In genomic region chr1:60801210-60801671, GRCm38 (mm10) we compare ENCODE assay signal across 22 mouse cellular contexts.
A peak's percentile ranks its signal among the peaks of the same experiment; 100 is the strongest.
DNase-seq lines count a peak whose midpoint lies in the region; TF ChIP-seq lines count a peak whose summit lies in the region.
"Had no signal": no experiment of that assay in that cellular context is flagged by ENCODE, and none has a peak within 500 bp of the region (broad histone marks: within the 10 kb centered on the region; RNA-seq: fewer than 3 reads in every experiment).

No protein-coding gene starts in this region.

- H3K9me3 ChIP-seq in CH12.LX (replicated peaks; ENCODE audit: low read length), result no peaks in the 10 kb centered on the region
- H3K9me3 ChIP-seq in ES-E14 (ENCODE audit: control insufficient read depth, insufficient read depth, low read depth, low read length), result no peaks in the 10 kb centered on the region
- H3K9me3 ChIP-seq: G1E had no signal

- peaks cover 39 to 76% of the 10 kb centered on the region in 2 experiments for H3K4me1 ChIP-seq in CH12.LX (ENCODE audit: control insufficient read depth in 1 of 2, insufficient read depth in 2 of 2)
- H3K4me1 ChIP-seq in ES-E14 (ENCODE audit: control insufficient read depth in 2 of 2, insufficient read depth in 2 of 2, low read length in 2 of 2, poor library complexity in 1 of 2), result no peaks in the 10 kb centered on the region
- H3K4me1 ChIP-seq in bone marrow macrophage, adult 2 months (ENCODE audit: control insufficient read depth, insufficient read depth, low read length), result peaks cover 55% of the 10 kb centered on the region

- H3K4me3 ChIP-seq in CH12.LX (replicated peaks in 1 of 3; ENCODE audit: low read depth in 2 of 3, low read length in 2 of 3, poor library complexity in 1 of 3), result peak overlapping the region; percentile 49 to 89 (median 68)
- no peak overlapping the region for H3K4me3 ChIP-seq in ES-E14 (ENCODE audit: insufficient read depth in 1 of 2, low read depth in 1 of 2, low read length in 2 of 2, poor library complexity in 1 of 2, severe bottlenecking in 1 of 2)
- no peak overlapping the region for H3K4me3 ChIP-seq in bone marrow macrophage, adult 2 months (ENCODE audit: insufficient read depth, low read length)

- no peak for TF ChIP-seq RAD21 in CH12.LX (IDR thresholded peaks at IDR 0.05; ENCODE audit: low read depth, low read length)

- peak; percentile 73 for DNase-seq in CH12.LX (ENCODE audit: extremely low read depth)
- no peak for DNase-seq in ES-E14 (ENCODE audit: low read depth, low spot score)
- DNase-seq in R1 (ENCODE audit: low read depth, low spot score), result peak; percentile 44
- DNase-seq in left cerebral cortex, adult 9 months (ENCODE audit: low spot score in 2 of 2), result no peak
- no peak for DNase-seq in gastrocnemius, adult 18-20 months (ENCODE audit: low spot score)
- no peak for DNase-seq in kidney, postnatal 36 days
- DNase-seq in layer of hippocampus, adult 18-20 months (ENCODE audit: low spot score in 2 of 2), result no peak
- DNase-seq: adrenal gland, adult 2 months; adrenal gland, adult 8-10 months; adrenal gland, postnatal 10 days; adrenal gland, postnatal 14 days; adrenal gland, postnatal 25 days; adrenal gland, postnatal 36 days; B cell, adult 2 months; cerebellum, adult 11 months; cerebellum, adult 11-12 months; cerebellum, adult 18-20 months; cerebellum, adult 2 months; cerebellum, adult 8-10 months; cerebellum, adult 9-10 months had no signal

- no peak for TF ChIP-seq EP300 in CH12.LX (IDR thresholded peaks at IDR 0.05; ENCODE audit: low read length)

- dilution Hi-C loops in CH12.LX (cut with MboI; ENCODE audit: extremely low pct_ligation_motif_present, extremely low pct_unique_long_range_greater_than_20kb, low sequenced_read_pairs), result no loop called here

- in situ Hi-C loops in CH12.LX (cut with MboI; ENCODE audit: low pct_ligation_motif_present, low pct_unique_long_range_greater_than_20kb, low sequenced_read_pairs), result loop anchor here (25.0 kb wide), 1 partner anchor 239 kb away; the partner anchor contains the start of gene Raph1
- in situ Hi-C loops in ES-E14 (cut with MboI; ENCODE audit: low sequenced_read_pairs in 2 of 2, unreplicated experiment in 2 of 2), result no loop called here

- H3K9ac ChIP-seq in CH12.LX (ENCODE audit: insufficient read depth, low read depth), result peak overlapping the region; percentile 100
- no peak overlapping the region for H3K9ac ChIP-seq in ES-E14 (ENCODE audit: insufficient read depth, low read depth, low read length, poor library complexity, severe bottlenecking)

- H3K79me2 ChIP-seq in CH12.LX (replicated peaks; ENCODE audit: control insufficient read depth, extremely low read depth, insufficient read depth, poor library complexity, severe bottlenecking), result peaks cover 8% of the 10 kb centered on the region; the same call in 1 of the 2 replicates

- no peaks in the 10 kb centered on the region for H3K27me3 ChIP-seq in CH12.LX (replicated peaks)

- peak; percentile 95 for TF ChIP-seq POLR2A in CH12.LX (IDR thresholded peaks at IDR 0.05; ENCODE audit: low read depth, low read length)
- TF ChIP-seq POLR2A in bone marrow macrophage, adult 2 months (IDR thresholded peaks at IDR 0.05; ENCODE audit: borderline replicate concordance, low read depth, low read length), result no peak

- H3K27ac ChIP-seq in CH12.LX (ENCODE audit: insufficient read depth, low read depth) (peak overlapping the region; percentile 95), ES-E14 (ENCODE audit: insufficient read depth, low read depth, low read length, poor library complexity, severe bottlenecking) (no peak overlapping the region)
- peak overlapping the region; percentile 7 for H3K27ac ChIP-seq in bone marrow macrophage, adult 2 months (ENCODE audit: insufficient read depth, low read depth, low read length)

- H3K36me3 ChIP-seq in CH12.LX (replicated peaks in 1 of 2; ENCODE audit: control insufficient read depth in 1 of 2, insufficient read depth in 1 of 2, low read length in 1 of 2) (peaks cover 0 to 5% of the 10 kb centered on the region in 2 experiments), ES-E14 (ENCODE audit: control insufficient read depth, insufficient read depth, low read length, poor library complexity, severe bottlenecking) (no peaks in the 10 kb centered on the region)
- H3K36me3 ChIP-seq: G1E had no signal

- TF ChIP-seq CTCF in CH12.LX (conservative IDR thresholded peaks at IDR 0.05 in 1 of 2, IDR thresholded peaks at IDR 0.05 in 1 of 2; ENCODE audit: low read depth in 2 of 2, low read length in 2 of 2), result no peak
- no peak for TF ChIP-seq CTCF in bone marrow macrophage, adult 2 months (IDR thresholded peaks at IDR 0.05; ENCODE audit: low read depth, low read length)

- H3K4me2 ChIP-seq in CH12.LX (ENCODE audit: insufficient read depth, low read depth, poor library complexity, severe bottlenecking), result 0 out of 2 replicates have a peak overlapping the region, but pooled peaks have one; percentile 45

TF ChIP-seq in CH12.LX, 34 proteins besides CTCF, POLR2A, EP300 and RAD21 (continues in another document):
- TF ChIP-seq SMC3 (IDR thresholded peaks at IDR 0.05; ENCODE audit: low read depth, low read length) (no peak), USF1 (IDR thresholded peaks at IDR 0.05; ENCODE audit: low read depth, low read length) (no peak), MAFK (IDR thresholded peaks at IDR 0.05; ENCODE audit: insufficient replicate concordance, low read length) (peak; percentile 100), MYC (IDR thresholded peaks at IDR 0.05; ENCODE audit: low read depth, low read length) (0 out of 2 replicates have a peak, but pooled peaks have one; percentile 60), CHD1 (IDR thresholded peaks at IDR 0.05; ENCODE audit: low read depth, low read length) (no peak), NELFE (IDR thresholded peaks at IDR 0.05; ENCODE audit: low read depth, low read length) (peak; percentile 97), JUN (IDR thresholded peaks at IDR 0.05; ENCODE audit: insufficient read depth, low read depth, low read length) (peak; percentile 32; the same call in 1 of the 2 replicates), TBP (conservative IDR thresholded peaks at IDR 0.05; ENCODE audit: low read depth, low read length) (peak; percentile 97), ZC3H11A (IDR thresholded peaks at IDR 0.05; ENCODE audit: low read depth, low read length) (peak; percentile 85), KAT2A (IDR thresholded peaks at IDR 0.05; ENCODE audit: insufficient replicate concordance, low read length) (peak; percentile 75; the same call in 1 of the 2 replicates), JUND (conservative IDR thresholded peaks at IDR 0.05; ENCODE audit: low read depth, low read length) (peak; percentile 63), ETS1 (conservative IDR thresholded peaks at IDR 0.05; ENCODE audit: low read depth, low read length) (peak; percentile 51), MEF2A (IDR thresholded peaks at IDR 0.05; ENCODE audit: borderline replicate concordance, low read depth, low read length) (peak; percentile 56; the same call in 1 of the 2 replicates), ZKSCAN1 (IDR thresholded peaks at IDR 0.05; ENCODE audit: borderline replicate concordance, low read depth, low read length) (no peak), TCF12 (IDR thresholded peaks at IDR 0.05; ENCODE audit: low read depth, low read length) (0 out of 2 replicates have a peak, but pooled peaks have one; percentile 60), BHLHE40 (IDR thresholded peaks at IDR 0.05; ENCODE audit: low read depth, low read length) (no peak), RCOR1 (conservative IDR thresholded peaks at IDR 0.05; ENCODE audit: low read depth, low read length) (no peak), UBTF (IDR thresholded peaks at IDR 0.05; ENCODE audit: low read depth, low read length) (no peak), ELF1 (IDR thresholded peaks at IDR 0.05; ENCODE audit: low read depth, low read length) (peak; percentile 94), MAZ (IDR thresholded peaks at IDR 0.05; ENCODE audit: low read depth, low read length) (0 out of 2 replicates have a peak, but pooled peaks have one; percentile 73)

TF ChIP-seq in ES-E14, 5 proteins besides CTCF, POLR2A, EP300 and RAD21:
- peak; percentile 89 for TF ChIP-seq MAFK (IDR thresholded peaks at IDR 0.05; ENCODE audit: insufficient read depth, low read depth, low read length)
- TF ChIP-seq CHD2 (IDR thresholded peaks at IDR 0.05; ENCODE audit: low read depth, low read length), result no peak
- TF ChIP-seq ZNF384 (IDR thresholded peaks at IDR 0.05; ENCODE audit: low read depth, low read length), result no peak

Comparison
In these comparisons a context has a peak if more than half of its experiments do, and no peak if none do; other contexts are left out.
1. DNase-seq: peak in CH12.LX (single experiment) and R1 (single experiment); none in ES-E14 (single experiment), left cerebral cortex, adult 9 months (0 of 2), gastrocnemius, adult 18-20 months (single experiment), kidney, postnatal 36 days (0 of 2) and layer of hippocampus, adult 18-20 months (0 of 2).
2. H3K4me3 ChIP-seq: peak in CH12.LX (3 of 3); none in ES-E14 (0 of 2) and bone marrow macrophage, adult 2 months (single experiment).